Mouse (Mus musculus) myocyte (in vitro differentiated cells): Measurements from ENCODE around the gene 2700081O15Rik.

Experiments used
- CEBPB ChIP-seq: IDR thresholded peaks from 2 replicates; pipeline ENCODE4 v1.6.1; 2011; ENCODE audit warnings: mild to moderate bottlenecking, moderate library complexity; ENCODE audit not compliant: poor library complexity, insufficient read depth, severe bottlenecking
- E2F4 ChIP-seq: IDR thresholded peaks from one replicate; pipeline ENCODE4 v1.6.1; 2011; ENCODE audit warnings: mild to moderate bottlenecking, control low read depth, moderate library complexity; ENCODE audit not compliant: insufficient read depth
- MAX ChIP-seq: IDR thresholded peaks from one replicate; pipeline ENCODE4 v1.6.1; 2011; ENCODE audit warnings: low read depth, mild to moderate bottlenecking, control low read depth
- MYOD1 ChIP-seq, 3 experiments: IDR thresholded peaks; one replicate each; pipeline ENCODE4 v1.6.1; 2011; ENCODE audit warnings: control low read depth in 2 of 3, low read depth in 2 of 3, mild to moderate bottlenecking in 2 of 3, moderate library complexity in 1 of 3; ENCODE audit not compliant: insufficient read length in 2 of 3, control insufficient read depth in 1 of 3
- POLR2A ChIP-seq: IDR thresholded peaks from one replicate; pipeline ENCODE4 v1.6.1; 2011; ENCODE audit warnings: low read depth, mild to moderate bottlenecking, control low read depth, moderate library complexity; ENCODE audit not compliant: insufficient read length
- POLR2AphosphoS2 ChIP-seq: IDR thresholded peaks from one replicate; pipeline ENCODE4 v1.6.1; 2011; ENCODE audit warnings: low read depth, control low read depth; ENCODE audit not compliant: insufficient read length
- REST ChIP-seq: IDR thresholded peaks from one replicate; pipeline ENCODE4 v1.6.1; 2011; ENCODE audit warnings: mild to moderate bottlenecking, control low read depth, moderate library complexity; ENCODE audit not compliant: insufficient read depth, insufficient read length
- TCF12 ChIP-seq: IDR thresholded peaks from one replicate; pipeline ENCODE4 v1.6.1; 2011; ENCODE audit warnings: mild to moderate bottlenecking, control low read depth; ENCODE audit not compliant: poor library complexity, insufficient read depth, severe bottlenecking
- USF1 ChIP-seq: IDR thresholded peaks from one replicate; pipeline ENCODE4 v1.6.1; 2011; ENCODE audit warnings: low read depth, mild to moderate bottlenecking, control low read depth, moderate library complexity

GRCm38 (mm10) chr19:7419134-7419533, 1.7 kb downstream of the 2700081O15Rik start:
- TF ChIP-seq MYOD1 (IDR thresholded peaks at IDR 0.05; ENCODE audit: control insufficient read depth in 1 of 3, insufficient read length in 2 of 3, low read depth in 2 of 3), result no peak
- no peak for TF ChIP-seq POLR2A
- TF ChIP-seq REST, result no peak
- no peak for TF ChIP-seq USF1
- TF ChIP-seq CEBPB, result no peak
- TF ChIP-seq TCF12, result no peak
- no peak for TF ChIP-seq MAX
- no peak for TF ChIP-seq POLR2AphosphoS2
- no peak for TF ChIP-seq E2F4
